Mouse (Mus musculus): ENCODE measurements around the gene Nol3. TPM values are rescaled to one million over a fixed set of nuclear protein-coding genes. Genes with fewer than 3 reads are reported as not detected.

Gene Nol3
- polyA plus RNA-seq, 1 experiment: 0.94 TPM

DNA sequence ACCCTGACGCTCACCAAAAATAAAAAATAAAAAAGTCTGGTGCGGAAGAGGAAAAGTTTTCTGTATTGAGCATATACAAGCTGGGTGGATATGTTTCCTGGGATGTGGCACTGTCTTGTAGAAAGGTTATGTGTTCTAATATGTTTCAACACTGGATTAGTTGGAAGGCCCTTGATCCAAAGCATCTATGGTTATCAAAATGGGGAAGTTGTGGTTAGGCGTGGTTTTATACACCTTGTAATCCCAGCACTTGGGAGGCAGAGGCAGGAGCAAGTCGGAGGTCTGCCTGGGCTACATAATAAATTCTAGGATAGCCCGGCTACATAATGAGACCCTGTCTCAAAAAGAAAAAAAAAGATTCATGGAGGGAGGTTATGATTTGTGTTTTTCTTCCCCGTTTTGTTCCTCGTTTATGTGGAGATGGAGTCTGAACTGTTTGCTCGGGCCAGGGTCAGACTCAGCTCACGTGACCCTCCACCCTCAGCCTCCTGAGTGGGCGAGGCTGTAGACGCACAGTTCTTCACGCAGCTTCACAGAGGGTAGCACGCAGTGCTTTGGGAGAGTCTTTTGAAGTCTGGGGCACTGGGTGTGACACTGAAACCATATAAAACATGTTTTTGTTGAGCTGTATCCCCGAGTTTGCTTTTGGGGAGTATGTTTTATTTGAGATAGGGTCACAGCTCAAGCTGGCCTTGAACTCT is 38.3 kb upstream of the Nol3 start:
- Histone ChIP-seq H3K27ac (ENCODE audit: insufficient read depth, low read length) (no peak overlapping the region), H3K4me1 (ENCODE audit: control insufficient read depth, insufficient read depth, low read length) (peaks cover 10% of the 10 kb centered on the region), H3K36me3 (ENCODE audit: control insufficient read depth, insufficient read depth, low read length, poor library complexity, severe bottlenecking) (peaks cover 73% of the 10 kb centered on the region), H3K9me3 (replicated peaks; ENCODE audit: control insufficient read depth, insufficient read depth, low read length, poor library complexity, severe bottlenecking) (no peaks in the 10 kb centered on the region), H3K9ac (ENCODE audit: low read depth, poor library complexity, severe bottlenecking) (0 out of 2 replicates have a peak overlapping the region, but pooled peaks have one; percentile 29), H3K27me3 (ENCODE audit: control insufficient read depth, insufficient read depth, low read length, poor library complexity, severe bottlenecking) (no peaks in the 10 kb centered on the region), H3K4me3 (ENCODE audit: low read depth, low read length) (no peak overlapping the region)
- TF ChIP-seq CTCF (IDR thresholded peaks at IDR 0.05; ENCODE audit: low read depth, low read length) (no peak), POLR2A (IDR thresholded peaks at IDR 0.05; ENCODE audit: insufficient read depth, low read length) (no peak), EP300 (IDR thresholded peaks at IDR 0.05; ENCODE audit: insufficient read depth, low read depth, low read length) (no peak)

DNA sequence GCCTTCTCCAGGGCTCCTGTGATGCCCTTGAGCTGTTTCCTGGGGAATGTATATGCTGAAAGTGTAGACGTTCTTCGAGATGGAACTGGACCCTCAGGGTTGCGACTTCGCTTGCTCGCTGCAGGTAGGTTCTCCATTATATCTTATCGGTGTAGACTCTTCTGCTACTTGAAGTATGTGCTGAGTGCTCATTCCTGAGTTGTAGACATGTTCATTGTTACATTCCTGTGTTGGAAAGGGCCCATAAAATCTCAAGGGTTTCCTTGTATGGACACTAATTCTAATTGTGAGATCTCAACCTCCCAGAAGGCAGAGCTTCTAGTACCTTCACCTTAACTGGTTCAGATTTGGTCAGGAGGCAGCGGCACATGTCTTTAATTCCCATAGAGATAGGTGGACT is 34.9 kb upstream of the Nol3 start:
- no peaks in the 10 kb centered on the region for H3K27me3 ChIP-seq (ENCODE audit: control insufficient read depth, insufficient read depth, low read length, poor library complexity, severe bottlenecking)
- no peak overlapping the region for H3K27ac ChIP-seq (ENCODE audit: insufficient read depth, low read length)
- TF ChIP-seq EP300 (IDR thresholded peaks at IDR 0.05; ENCODE audit: insufficient read depth, low read depth, low read length) (no peak), POLR2A (IDR thresholded peaks at IDR 0.05; ENCODE audit: insufficient read depth, low read length) (no peak), CTCF (IDR thresholded peaks at IDR 0.05; ENCODE audit: low read depth, low read length) (no peak)
- no peak overlapping the region for H3K4me3 ChIP-seq (ENCODE audit: low read depth, low read length)
- H3K4me1 ChIP-seq (ENCODE audit: control insufficient read depth, insufficient read depth, low read length): peaks cover 2% of the 10 kb centered on the region
- no peaks in the 10 kb centered on the region for H3K9me3 ChIP-seq (replicated peaks; ENCODE audit: control insufficient read depth, insufficient read depth, low read length, poor library complexity, severe bottlenecking)
- peaks cover 68% of the 10 kb centered on the region for H3K36me3 ChIP-seq (ENCODE audit: control insufficient read depth, insufficient read depth, low read length, poor library complexity, severe bottlenecking)
- H3K9ac ChIP-seq (ENCODE audit: low read depth, poor library complexity, severe bottlenecking): no peak overlapping the region

DNA sequence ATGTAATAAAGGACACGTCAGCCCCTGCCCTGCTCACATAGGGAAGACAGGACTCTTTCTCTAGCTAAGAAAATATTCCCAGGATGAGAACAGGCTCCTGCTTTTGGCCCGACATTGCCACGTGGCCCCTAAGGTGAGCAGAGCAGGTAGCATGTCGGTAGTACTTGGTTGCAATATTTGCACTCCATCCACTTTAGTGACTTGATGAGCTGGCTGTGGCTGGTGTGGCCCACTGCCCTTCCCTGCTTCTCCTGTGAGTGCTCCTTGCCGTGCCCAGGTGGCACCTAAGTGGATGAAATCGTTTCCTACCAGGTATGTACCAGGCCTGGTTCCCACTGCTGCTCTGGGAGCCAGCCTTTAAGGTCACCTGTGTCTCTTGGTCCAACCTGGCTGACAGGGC is 24.0 kb upstream of the Nol3 start:
- H3K4me1 ChIP-seq (ENCODE audit: control insufficient read depth, insufficient read depth, low read length): no peaks in the 10 kb centered on the region
- TF ChIP-seq CTCF (IDR thresholded peaks at IDR 0.05; ENCODE audit: low read depth, low read length) (no peak), EP300 (IDR thresholded peaks at IDR 0.05; ENCODE audit: insufficient read depth, low read depth, low read length) (no peak), POLR2A (IDR thresholded peaks at IDR 0.05; ENCODE audit: insufficient read depth, low read length) (no peak)
- H3K27me3 ChIP-seq (ENCODE audit: control insufficient read depth, insufficient read depth, low read length, poor library complexity, severe bottlenecking): no peaks in the 10 kb centered on the region
- H3K9me3 ChIP-seq (replicated peaks; ENCODE audit: control insufficient read depth, insufficient read depth, low read length, poor library complexity, severe bottlenecking): no peaks in the 10 kb centered on the region
- H3K27ac ChIP-seq (ENCODE audit: insufficient read depth, low read length): no peak overlapping the region
- H3K9ac ChIP-seq (ENCODE audit: low read depth, poor library complexity, severe bottlenecking): no peak overlapping the region
- peaks cover 49% of the 10 kb centered on the region for H3K36me3 ChIP-seq (ENCODE audit: control insufficient read depth, insufficient read depth, low read length, poor library complexity, severe bottlenecking)
- no peak overlapping the region for H3K4me3 ChIP-seq (ENCODE audit: low read depth, low read length)

DNA sequence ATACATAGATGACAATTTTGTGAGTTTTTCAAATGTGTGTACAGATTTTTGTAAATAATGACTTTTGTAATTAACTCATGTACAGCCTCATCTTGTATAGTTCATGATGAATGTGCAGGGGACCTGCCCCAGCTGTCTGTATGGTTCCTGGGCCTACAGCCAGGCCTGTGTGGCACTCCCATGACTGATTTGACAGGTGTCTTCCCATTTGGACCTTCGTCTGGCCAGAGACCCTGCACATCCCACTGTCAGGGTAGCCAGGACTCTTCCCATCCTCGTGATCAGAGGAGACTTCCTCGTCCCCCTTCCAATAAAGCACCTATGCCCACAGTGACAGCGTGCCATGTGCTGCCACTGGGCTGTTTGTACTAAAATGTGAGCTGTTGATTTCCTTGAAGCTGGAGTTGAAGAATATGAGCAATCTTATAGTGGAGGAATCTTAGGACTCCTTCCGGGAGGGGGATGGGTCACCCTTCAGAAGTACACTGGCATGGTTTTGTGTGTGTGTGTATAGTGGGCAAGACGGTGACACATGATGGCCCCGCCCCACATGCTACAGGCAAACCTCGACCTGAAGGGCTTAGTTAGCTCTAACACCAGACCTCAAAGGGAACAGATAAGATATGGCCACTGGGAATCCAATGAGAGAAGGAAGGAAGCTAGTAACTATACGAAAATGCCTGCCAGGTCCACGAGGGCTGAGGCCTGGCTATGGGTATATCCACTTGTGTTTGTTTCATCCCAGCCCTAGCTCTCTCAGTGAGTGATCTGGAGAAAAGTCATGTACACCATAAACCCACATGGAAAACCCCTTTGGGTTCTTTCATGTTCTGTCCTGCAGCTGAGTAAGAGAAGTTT is 23.0 kb upstream of the Nol3 start:
- no peak overlapping the region for H3K27ac ChIP-seq (ENCODE audit: insufficient read depth, low read length)
- no peaks in the 10 kb centered on the region for H3K9me3 ChIP-seq (replicated peaks; ENCODE audit: control insufficient read depth, insufficient read depth, low read length, poor library complexity, severe bottlenecking)
- TF ChIP-seq CTCF (IDR thresholded peaks at IDR 0.05; ENCODE audit: low read depth, low read length) (no peak), POLR2A (IDR thresholded peaks at IDR 0.05; ENCODE audit: insufficient read depth, low read length) (no peak), EP300 (IDR thresholded peaks at IDR 0.05; ENCODE audit: insufficient read depth, low read depth, low read length) (no peak)
- H3K36me3 ChIP-seq (ENCODE audit: control insufficient read depth, insufficient read depth, low read length, poor library complexity, severe bottlenecking): peaks cover 41% of the 10 kb centered on the region
- no peak overlapping the region for H3K9ac ChIP-seq (ENCODE audit: low read depth, poor library complexity, severe bottlenecking)
- H3K4me3 ChIP-seq (ENCODE audit: low read depth, low read length): no peak overlapping the region
- H3K4me1 ChIP-seq (ENCODE audit: control insufficient read depth, insufficient read depth, low read length): no peaks in the 10 kb centered on the region
- no peaks in the 10 kb centered on the region for H3K27me3 ChIP-seq (ENCODE audit: control insufficient read depth, insufficient read depth, low read length, poor library complexity, severe bottlenecking)

DNA sequence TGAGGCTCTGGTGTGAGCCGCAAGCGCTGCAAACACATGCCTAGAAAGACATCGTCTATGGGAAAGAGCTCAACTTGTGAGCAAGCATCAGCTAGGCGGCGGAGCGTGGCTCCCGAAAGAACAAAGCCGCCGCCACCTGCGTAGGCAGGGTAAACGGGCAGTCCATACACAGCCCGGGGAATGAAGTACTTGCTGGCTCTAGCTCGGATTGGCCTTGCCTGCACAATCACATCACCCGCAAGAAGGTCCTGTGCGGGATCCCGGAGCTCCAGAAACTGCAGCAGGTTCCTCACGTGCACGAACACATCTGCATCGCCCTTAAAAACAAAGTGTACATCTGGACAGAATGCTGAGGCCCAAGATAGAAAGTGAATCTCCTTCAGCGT is 22.2 kb upstream of the Nol3 start:
- TF ChIP-seq EP300 (IDR thresholded peaks at IDR 0.05; ENCODE audit: insufficient read depth, low read depth, low read length): no peak
- no peak for TF ChIP-seq POLR2A (IDR thresholded peaks at IDR 0.05; ENCODE audit: insufficient read depth, low read length)
- TF ChIP-seq CTCF (IDR thresholded peaks at IDR 0.05; ENCODE audit: low read depth, low read length): no peak
- no peaks in the 10 kb centered on the region for H3K4me1 ChIP-seq (ENCODE audit: control insufficient read depth, insufficient read depth, low read length)
- H3K9ac ChIP-seq (ENCODE audit: low read depth, poor library complexity, severe bottlenecking): peak overlapping the region; percentile 16; the same call in 1 of the 2 replicates
- H3K4me3 ChIP-seq (ENCODE audit: low read depth, low read length): no peak overlapping the region
- H3K27ac ChIP-seq (ENCODE audit: insufficient read depth, low read length): no peak overlapping the region
- peaks cover 33% of the 10 kb centered on the region for H3K36me3 ChIP-seq (ENCODE audit: control insufficient read depth, insufficient read depth, low read length, poor library complexity, severe bottlenecking)
- H3K9me3 ChIP-seq (replicated peaks; ENCODE audit: control insufficient read depth, insufficient read depth, low read length, poor library complexity, severe bottlenecking): no peaks in the 10 kb centered on the region
- H3K27me3 ChIP-seq (ENCODE audit: control insufficient read depth, insufficient read depth, low read length, poor library complexity, severe bottlenecking): no peaks in the 10 kb centered on the region

Measured in ES-Bruce4 (cell line).